In genomic region chr12:11364870-11365269, GRCm38 (mm10) we compare ENCODE assay signal across 24 mouse cellular contexts.
DNase-seq lines count a peak whose midpoint lies in the region; ATAC-seq and TF ChIP-seq lines count a peak whose summit lies in the region.
"Had no signal": no experiment of that assay in that cellular context is flagged by ENCODE, and none has a peak within 500 bp of the region (broad histone marks: within the 10 kb centered on the region; RNA-seq: fewer than 3 reads in every experiment).

No protein-coding gene starts in this region.

- no peaks in the 10 kb centered on the region for H3K9me3 ChIP-seq in lung, postnatal 0 days (ENCODE audit: low read length)
- H3K9me3 ChIP-seq: embryonic facial prominence, embryonic 10.5 days; embryonic facial prominence, embryonic 13.5 days; forebrain, embryonic 12.5 days; forebrain, embryonic 15.5 days; hindbrain, embryonic 12.5 days; hindbrain, embryonic 15.5 days had no signal

- no peaks in the 10 kb centered on the region for H3K36me3 ChIP-seq in lung, postnatal 0 days (ENCODE audit: insufficient read depth, low read length)
- H3K36me3 ChIP-seq: embryonic facial prominence, embryonic 10.5 days; embryonic facial prominence, embryonic 13.5 days; forebrain, embryonic 12.5 days; forebrain, embryonic 15.5 days; hindbrain, embryonic 12.5 days; hindbrain, embryonic 15.5 days had no signal

- no peak for ATAC-seq in lung, postnatal 0 days
- ATAC-seq: CD4-positive, CD25-positive, alpha-beta regulatory T cell, adult 4 months; forebrain, embryonic 15.5 days had no signal

- no peaks in the 10 kb centered on the region for H3K4me1 ChIP-seq in lung, postnatal 0 days (ENCODE audit: insufficient read depth, low read depth, low read length)
- H3K4me1 ChIP-seq: embryonic facial prominence, embryonic 10.5 days; embryonic facial prominence, embryonic 13.5 days; forebrain, embryonic 12.5 days; forebrain, embryonic 15.5 days; hindbrain, embryonic 12.5 days; hindbrain, embryonic 15.5 days had no signal

- peak overlapping the region; percentile 28; the same call in 1 of the 2 replicates for H3K27ac ChIP-seq in left cerebral cortex, adult 2 months
- no peak overlapping the region for H3K27ac ChIP-seq in lung, postnatal 0 days (ENCODE audit: low read length)
- H3K27ac ChIP-seq: embryonic facial prominence, embryonic 10.5 days; embryonic facial prominence, embryonic 13.5 days; forebrain, embryonic 12.5 days; forebrain, embryonic 15.5 days; hindbrain, embryonic 12.5 days; hindbrain, embryonic 15.5 days had no signal

- no peak overlapping the region for H3K4me3 ChIP-seq in left cerebral cortex, adult 2 months
- no peak overlapping the region for H3K4me3 ChIP-seq in lung, postnatal 0 days (ENCODE audit: low read depth, low read length)
- H3K4me3 ChIP-seq: embryonic facial prominence, embryonic 10.5 days; embryonic facial prominence, embryonic 13.5 days; erythroblast, embryonic 14.5 days; forebrain, embryonic 12.5 days; forebrain, embryonic 15.5 days; hindbrain, embryonic 12.5 days; hindbrain, embryonic 15.5 days had no signal

- TF ChIP-seq CTCF in left cerebral cortex, adult 2 months (IDR thresholded peaks at IDR 0.05) = no peak
- no peak for TF ChIP-seq CTCF in lung, postnatal 0 days (IDR thresholded peaks at IDR 0.05)

- intact Hi-C loops in left cerebral cortex, adult 2 months (cut with DNase I) = no loop called here

- H3K9ac ChIP-seq in lung, postnatal 0 days (replicated peaks; ENCODE audit: low read depth) = no peak overlapping the region
- H3K9ac ChIP-seq: embryonic facial prominence, embryonic 13.5 days; forebrain, embryonic 12.5 days; forebrain, embryonic 15.5 days; hindbrain, embryonic 12.5 days; hindbrain, embryonic 15.5 days had no signal

- WGBS in lung, postnatal 0 days = 46% methylated on average over 6 of the region's 6 CpGs

- H3K27me3 ChIP-seq in lung, postnatal 0 days (replicated peaks; ENCODE audit: insufficient read depth, low read length) = no peaks in the 10 kb centered on the region
- H3K27me3 ChIP-seq: embryonic facial prominence, embryonic 13.5 days; forebrain, embryonic 12.5 days; forebrain, embryonic 15.5 days; hindbrain, embryonic 12.5 days; hindbrain, embryonic 15.5 days had no signal

- no peak overlapping the region for H3K4me2 ChIP-seq in lung, postnatal 0 days (replicated peaks; ENCODE audit: low read depth, low read length)
- H3K4me2 ChIP-seq: embryonic facial prominence, embryonic 13.5 days; forebrain, embryonic 12.5 days; forebrain, embryonic 15.5 days; heart, embryonic 11.5 days; hindbrain, embryonic 12.5 days; hindbrain, embryonic 15.5 days had no signal

- DNase-seq in left cerebral cortex, adult 2 months (ENCODE audit: extremely low spot score in 1 of 2, low spot score in 2 of 2) = no peak
- DNase-seq in left cerebral cortex, adult 11 months (ENCODE audit: low spot score) = no peak
- peak; percentile 7 for DNase-seq in lung, postnatal 25 days (ENCODE audit: low spot score)
- no peak for DNase-seq in lung, postnatal 0 days (ENCODE audit: low spot score)
- peak; percentile 44 for DNase-seq in 3T3-L1 (ENCODE audit: low read depth, low spot score)
- DNase-seq in brain, adult 2 months (ENCODE audit: low read depth, low spot score) = peak; percentile 31
- no peak for DNase-seq in testis, postnatal 10 days (ENCODE audit: low spot score)
- DNase-seq in adrenal gland, adult 2 months = no peak
- DNase-seq: adrenal gland, postnatal 14 days; cerebellum, adult 11-12 months; cerebellum, adult 8-10 months; cerebellum, postnatal 10 days; cerebellum, postnatal 36 days; embryo, embryonic 11 days; gastrocnemius, postnatal 25 days had no signal

- no peak for TF ChIP-seq EP300 in lung, postnatal 0 days (IDR thresholded peaks at IDR 0.05)

Comparison
In these comparisons a context has a peak if more than half of its experiments do, and no peak if none do; other contexts are left out.
1. DNase-seq: peak in lung, postnatal 25 days (single experiment), 3T3-L1 (single experiment) and brain, adult 2 months (single experiment); none in left cerebral cortex, adult 2 months (0 of 2), left cerebral cortex, adult 11 months (single experiment), lung, postnatal 0 days (single experiment), testis, postnatal 10 days (single experiment) and adrenal gland, adult 2 months (single experiment).